Mouse (Mus musculus) embryonic facial prominence, embryonic 10.5 days (tissue): Measurements from ENCODE around the gene Nab2. TPM values are rescaled to one million over a fixed set of nuclear protein-coding genes. Genes with fewer than 3 reads are reported as not detected.

ENCODE experiments used
- DNase-seq: peaks from one replicate; pipeline ENCODE4 v3.0.0-alpha.2; 2017; ENCODE audit warnings: low spot score
- H3K27ac ChIP-seq: fragments of 300-500 bp; sonication (generic); replicated peaks from 2 replicates; pipeline ENCODE4 v1.5.1; 2016; ENCODE audit warnings: mild to moderate bottlenecking
- H3K27me3 ChIP-seq: fragments of 300-500 bp; sonication (generic); replicated peaks from 2 replicates; pipeline ENCODE4 v1.6.1; 2016; ENCODE audit warnings: low read depth, mild to moderate bottlenecking; ENCODE audit not compliant: poor library complexity, severe bottlenecking
- H3K36me3 ChIP-seq: fragments of 300-500 bp; sonication (generic); replicated peaks from 2 replicates; pipeline ENCODE4 v1.6.1; 2016; ENCODE audit warnings: mild to moderate bottlenecking, moderate library complexity
- H3K4me1 ChIP-seq: fragments of 300-500 bp; sonication (generic); 2 replicates; pipeline ENCODE4 v1.6.1; 2016
- H3K4me3 ChIP-seq: fragments of 300-500 bp; sonication (generic); 2 replicates; pipeline ENCODE4 v1.5.1; 2016; ENCODE audit warnings: mild to moderate bottlenecking, moderate library complexity
- H3K9me3 ChIP-seq: fragments of 300-500 bp; sonication (generic); 2 replicates; pipeline ENCODE4 v1.6.1; 2016; ENCODE audit warnings: mild to moderate bottlenecking
- WGBS: fragments of 180-500 bp; shearing (Covaris S2); methylation state at CpG from one replicate; pipeline ENCODE4 v1.1.7; 2016; 5-methylcytosine and 5-hydroxymethylcytosine counted together
- polyA plus RNA-seq: library from polyadenylated mRNA; unstranded; fragments of >200 nt; fragmentation: Nextera tagmentation; extraction: Ambion mirVana; gene quantifications from 2 replicates; pipeline ENCODE4 v1.2.1, GENCODE M21; 2016

Gene Nab2
- polyA plus RNA-seq, 1 experiment from 2014 or later = 12.1 TPM

DNA sequence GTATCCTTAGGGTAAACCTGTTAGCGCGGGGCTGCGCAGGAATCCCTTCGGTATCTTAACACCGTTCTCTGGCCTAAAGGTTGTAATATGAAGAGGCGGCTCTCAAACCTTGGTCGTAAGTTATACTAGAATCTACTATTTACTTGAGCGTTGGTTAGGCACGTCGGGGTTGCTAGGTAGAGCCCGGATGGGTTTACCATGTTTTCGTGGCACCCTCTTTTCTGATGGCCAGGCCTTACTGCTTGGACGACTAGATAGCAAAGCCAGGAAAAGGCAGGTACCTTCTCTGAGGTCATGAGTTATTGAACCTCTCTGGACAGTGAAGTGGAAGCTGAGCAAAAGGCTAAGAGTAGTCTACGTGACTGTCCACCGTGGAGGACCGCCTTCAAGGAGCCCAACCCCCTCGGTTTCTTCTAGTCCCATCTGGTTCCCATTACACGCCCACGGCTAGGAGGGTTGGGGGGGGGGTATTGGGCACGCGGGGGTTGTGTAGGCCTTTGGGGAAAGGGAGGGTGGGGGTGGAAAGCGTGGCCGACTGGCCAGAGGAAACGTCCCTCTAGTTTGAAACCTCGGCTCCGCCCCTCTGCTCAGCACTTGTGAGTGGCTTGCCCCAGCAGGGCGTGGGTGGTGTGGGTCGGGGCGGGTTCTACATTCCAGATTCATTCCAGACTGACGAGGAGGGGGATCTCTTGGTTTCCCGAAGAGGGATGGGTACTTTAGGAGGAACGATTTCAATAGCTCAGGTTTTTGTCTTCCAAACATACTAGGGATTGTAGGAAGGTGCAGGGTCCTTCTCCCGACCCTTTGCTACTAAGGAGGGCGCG lies 887 bp downstream of the Nab2 start:
- no peaks in the 10 kb centered on the region for H3K9me3 ChIP-seq
- peak; percentile 95 for DNase-seq
- H3K36me3 ChIP-seq = peaks cover 26% of the 10 kb centered on the region
- H3K27ac ChIP-seq = peak overlapping the region; percentile 97
- WGBS = 1% methylated on average over 35 of the region's 35 CpGs
- peak overlapping the region; percentile 70 for H3K4me3 ChIP-seq
- H3K27me3 ChIP-seq = peaks cover 57% of the 10 kb centered on the region
- H3K4me1 ChIP-seq = peaks cover 73% of the 10 kb centered on the region

DNA sequence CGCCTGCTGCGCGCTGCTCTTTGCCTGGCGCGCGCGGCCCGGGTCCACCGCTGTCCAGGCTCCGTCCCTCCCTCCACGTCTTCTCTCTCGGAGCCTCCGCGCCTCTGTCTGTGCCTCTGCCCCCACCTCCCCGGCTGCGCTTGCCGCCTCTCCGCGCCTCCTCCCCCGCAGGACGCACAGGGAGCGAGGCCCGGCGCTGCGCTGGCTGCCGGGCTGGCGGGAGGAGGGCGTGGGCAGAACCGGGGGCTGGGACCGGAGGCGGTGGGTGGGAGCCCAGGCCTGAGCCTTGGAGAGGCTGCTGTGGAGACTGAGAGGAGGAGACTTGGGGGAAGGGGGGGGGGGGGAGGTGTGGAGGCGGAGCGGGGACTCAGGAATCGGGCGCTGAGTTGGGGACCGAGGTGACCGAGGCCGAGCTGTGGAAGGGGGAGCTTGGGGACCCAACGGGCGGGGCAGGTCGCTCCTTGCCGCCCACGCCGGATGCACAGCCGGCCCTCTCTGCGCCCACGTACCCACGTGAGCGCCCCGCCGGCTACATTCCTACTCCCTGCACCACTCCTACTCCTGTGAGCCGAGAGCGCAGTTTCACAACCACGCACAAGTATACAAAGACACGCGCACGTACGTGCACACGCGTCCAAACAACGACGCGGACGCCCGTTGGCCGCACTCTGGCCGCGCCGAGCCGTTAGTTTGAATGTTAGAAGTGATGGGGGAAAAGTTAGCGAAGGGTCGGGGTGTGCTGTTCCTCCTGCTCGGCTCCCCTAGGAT lies 1.7 kb downstream of the Nab2 start, which contains the start of gene Nemp1:
Gene Nemp1 (plus strand): TSS at position 401 of the 768 bp plus-strand sequence.
- DNase-seq = peak; percentile 88
- H3K9me3 ChIP-seq = no peaks in the 10 kb centered on the region
- H3K4me1 ChIP-seq = peaks cover 81% of the 10 kb centered on the region
- peak within 1 kb of the TSS; percentile 70 for H3K4me3 ChIP-seq
- WGBS = under 1% methylated on average over 70 of the region's 73 CpGs
- peaks cover 33% of the 10 kb centered on the region for H3K36me3 ChIP-seq
- H3K27ac ChIP-seq = peak within 1 kb of the TSS; percentile 97
- H3K27me3 ChIP-seq = peaks cover 65% of the 10 kb centered on the region

DNA sequence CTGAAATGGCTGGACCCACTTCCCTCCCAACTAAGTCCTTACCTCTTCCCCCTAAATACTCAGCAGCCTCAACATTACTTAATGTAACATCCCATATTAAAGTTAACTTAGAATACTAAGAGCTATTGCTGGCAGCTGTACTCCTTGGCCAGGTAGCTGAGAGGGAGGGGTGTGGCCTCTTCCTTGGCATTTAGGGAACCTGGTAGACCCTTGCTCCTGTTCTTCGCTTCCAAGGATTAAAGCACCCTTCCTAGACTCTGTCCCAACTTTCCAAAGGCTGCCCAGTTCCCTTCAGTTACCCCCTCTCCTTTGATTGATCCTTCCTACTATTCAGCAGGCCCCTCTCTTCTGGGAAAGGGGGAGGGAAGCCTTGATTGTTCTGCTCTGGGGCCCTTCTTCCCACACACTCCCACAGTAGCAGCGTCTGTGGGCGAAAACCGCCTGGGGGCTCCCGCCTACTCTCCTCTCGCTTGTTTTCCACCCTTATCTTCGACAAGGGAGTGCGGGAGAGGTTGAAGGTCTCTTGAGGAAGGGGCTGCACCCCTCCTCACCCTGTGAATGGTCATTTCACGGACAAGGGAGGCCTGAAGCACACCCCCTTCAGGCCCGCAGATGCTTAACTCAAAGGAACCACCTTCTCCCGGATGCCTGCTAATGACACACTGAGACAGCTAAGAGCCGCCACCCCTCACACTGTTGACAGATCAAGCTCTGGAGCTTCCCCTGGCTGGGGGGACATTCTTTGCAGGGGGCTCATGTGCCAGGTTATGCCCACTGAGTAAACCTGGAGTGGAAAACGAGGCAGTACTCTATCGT lies 2.8 kb downstream of the Nab2 start:
- Histone ChIP-seq H3K9me3 (no peaks in the 10 kb centered on the region), H3K27ac (peak overlapping the region; percentile 97), H3K4me3 (peak overlapping the region; percentile 70), H3K36me3 (peaks cover 44% of the 10 kb centered on the region), H3K27me3 (peaks cover 76% of the 10 kb centered on the region), H3K4me1 (peaks cover 92% of the 10 kb centered on the region)
- WGBS = 3% methylated on average over 14 of the region's 14 CpGs
- peak; percentile 57 for DNase-seq

DNA sequence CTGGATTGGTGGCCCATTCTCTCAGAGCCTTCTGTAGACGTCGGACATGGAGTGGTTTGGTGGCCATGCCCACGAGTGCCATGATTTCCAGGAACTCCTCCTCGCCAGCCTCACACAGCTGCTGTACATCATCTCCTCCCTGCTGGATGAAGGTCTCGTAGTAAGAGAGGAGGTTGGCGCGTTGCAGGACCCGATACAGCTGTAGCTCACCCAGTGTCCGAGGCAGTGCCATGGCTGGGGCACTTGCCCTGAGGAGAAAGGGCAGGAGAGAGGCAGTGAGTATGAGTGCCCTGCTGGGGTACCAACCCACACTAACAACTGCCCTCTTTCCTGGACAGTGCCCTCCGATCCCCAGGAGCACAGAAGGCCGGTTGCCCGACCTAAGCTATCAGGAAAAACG lies 3.5 kb downstream of the Nab2 start:
- Histone ChIP-seq H3K36me3 (peaks cover 50% of the 10 kb centered on the region), H3K4me3 (peak overlapping the region; percentile 70), H3K9me3 (no peaks in the 10 kb centered on the region), H3K4me1 (peaks cover 97% of the 10 kb centered on the region), H3K27ac (no peak overlapping the region), H3K27me3 (peaks cover 81% of the 10 kb centered on the region)
- no peak for DNase-seq
- 20% methylated on average over 13 of the region's 13 CpGs for WGBS

DNA sequence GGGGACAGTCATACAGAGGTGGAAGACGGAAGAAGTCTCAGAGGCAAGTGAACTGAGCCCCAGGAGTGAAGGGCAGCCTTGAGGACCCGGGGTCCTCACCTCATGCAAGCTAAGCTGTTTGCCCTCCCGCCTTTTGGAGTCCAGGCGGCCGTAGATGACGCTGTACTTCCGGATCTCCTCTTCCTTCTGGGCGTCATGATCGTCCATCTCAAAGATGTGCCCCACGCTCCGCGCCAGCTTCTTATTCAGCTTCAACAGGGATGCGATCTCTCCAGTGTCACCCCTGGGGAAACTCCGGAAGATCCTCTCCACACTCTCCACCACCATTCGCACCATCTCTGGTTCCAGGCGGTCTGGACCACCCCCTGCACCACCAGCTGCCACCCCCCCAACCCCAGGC lies 4.2 kb downstream of the Nab2 start:
- H3K4me3 ChIP-seq = peak overlapping the region; percentile 70
- peaks cover 87% of the 10 kb centered on the region for H3K27me3 ChIP-seq
- 23% methylated on average over 16 of the region's 16 CpGs for whole genome bisulfite sequencing
- no peaks in the 10 kb centered on the region for H3K9me3 ChIP-seq
- H3K27ac ChIP-seq = no peak overlapping the region
- H3K4me1 ChIP-seq = peaks cover 98% of the 10 kb centered on the region
- DNase-seq = no peak
- H3K36me3 ChIP-seq = peaks cover 54% of the 10 kb centered on the region

DNA sequence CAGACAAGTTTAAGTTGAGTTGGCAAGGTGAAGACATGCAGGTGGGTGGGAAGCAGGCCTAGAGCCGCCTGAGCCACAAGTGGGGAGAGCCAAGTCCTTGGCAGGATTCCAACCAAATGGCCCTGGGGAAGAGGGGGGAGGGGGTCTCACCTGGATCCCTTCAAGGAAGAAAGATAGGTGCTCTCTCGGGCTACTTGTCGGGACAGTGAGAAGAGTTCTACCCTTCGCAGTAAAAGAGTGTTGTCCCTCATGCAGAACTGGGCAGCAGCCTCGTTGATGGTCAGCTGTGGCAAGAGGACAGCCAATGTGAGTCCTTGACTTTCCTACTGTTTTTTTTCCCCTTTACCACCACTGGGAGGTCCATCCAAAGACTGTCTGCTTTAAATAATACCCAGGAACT lies 4.8 kb downstream of the Nab2 start:
- peaks cover 54% of the 10 kb centered on the region for H3K36me3 ChIP-seq
- H3K4me3 ChIP-seq = peak overlapping the region; percentile 70; the same call in 1 of the 2 replicates
- WGBS = 26% methylated on average over 5 of the region's 5 CpGs
- DNase-seq = no peak
- no peaks in the 10 kb centered on the region for H3K9me3 ChIP-seq
- no peak overlapping the region for H3K27ac ChIP-seq
- H3K27me3 ChIP-seq = peaks cover 89% of the 10 kb centered on the region
- H3K4me1 ChIP-seq = peaks cover 94% of the 10 kb centered on the region

DNA sequence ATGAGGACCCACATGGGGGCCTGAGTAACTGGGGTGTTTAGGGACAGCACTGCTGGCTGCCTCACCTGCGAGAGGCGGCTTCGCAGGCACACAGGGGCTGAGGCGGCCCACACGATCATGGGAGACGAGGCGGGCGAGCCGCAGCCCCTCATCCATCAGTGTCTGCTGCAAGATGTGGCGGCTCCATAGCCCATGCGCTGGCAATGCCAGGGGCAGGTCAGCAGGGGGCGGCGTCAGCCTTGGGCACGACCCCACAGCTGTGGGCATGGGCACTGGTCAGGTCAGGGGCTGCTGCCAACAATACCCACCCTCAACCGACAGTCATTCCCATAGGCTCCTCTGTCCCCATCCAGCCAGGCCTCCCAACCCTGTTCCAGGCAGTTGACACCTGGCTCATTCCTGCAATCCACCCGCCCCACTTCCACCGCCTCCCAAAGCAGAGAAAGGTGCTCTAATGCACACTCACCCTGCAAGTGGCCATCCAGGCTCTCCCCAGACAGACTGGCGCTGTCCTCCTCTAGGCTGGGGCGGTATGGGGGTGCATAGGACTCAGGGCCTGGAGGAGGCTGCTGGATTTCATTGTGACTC lies 5.6 kb downstream of the Nab2 start:
- H3K27ac ChIP-seq = peak overlapping the region; percentile 69

DNA sequence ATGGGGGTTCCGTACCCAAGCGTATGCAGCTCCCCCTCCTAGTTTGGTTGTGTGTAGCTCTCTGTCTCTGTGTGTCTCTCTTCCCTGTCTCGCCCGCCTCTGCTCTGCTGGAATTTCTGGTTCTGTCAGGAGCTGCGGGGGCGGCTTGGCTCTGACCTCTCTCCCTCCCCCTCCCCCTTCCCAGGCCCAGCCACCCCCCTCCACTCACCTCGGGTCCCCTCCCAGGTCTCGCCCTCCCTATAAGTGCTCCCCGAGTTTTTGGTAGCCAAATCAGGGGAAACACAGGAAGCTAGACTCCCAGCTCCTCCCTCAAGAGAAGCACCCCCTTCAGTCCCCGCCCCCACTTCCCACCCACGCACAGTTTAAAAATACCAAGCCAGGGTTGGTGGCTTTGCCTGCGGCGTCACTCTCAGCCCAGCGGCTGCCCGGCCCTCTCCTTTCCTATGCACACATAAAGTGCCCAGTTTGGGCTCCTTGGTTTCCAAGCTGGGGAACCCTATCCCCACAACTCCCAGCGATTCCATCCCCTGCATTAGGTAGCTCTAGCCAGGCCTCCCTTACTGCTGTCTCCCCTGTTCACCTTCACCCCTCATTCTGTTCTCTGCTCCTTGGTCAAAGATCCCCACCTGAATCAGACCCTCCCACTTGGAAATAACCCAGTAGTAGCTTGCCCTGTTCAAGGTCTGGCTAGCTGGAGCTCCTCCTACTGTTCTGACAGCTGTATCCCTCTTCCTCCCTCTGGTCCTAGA lies 6.3 kb downstream of the Nab2 start:
- Histone ChIP-seq H3K4me3 (peak overlapping the region; percentile 46), H3K27me3 (peaks cover 87% of the 10 kb centered on the region), H3K4me1 (peaks cover 90% of the 10 kb centered on the region), H3K36me3 (peaks cover 54% of the 10 kb centered on the region), H3K9me3 (no peaks in the 10 kb centered on the region), H3K27ac (peak overlapping the region; percentile 69)
- WGBS = 8% methylated on average over 16 of the region's 16 CpGs
- peak; percentile 69 for DNase-seq

More for the DNA sequence above, 5.6 kb downstream of the Nab2 start:
- peaks cover 94% of the 10 kb centered on the region for H3K4me1 ChIP-seq
- peak overlapping the region; percentile 46 for H3K4me3 ChIP-seq
- peak; percentile 51 for DNase-seq
- WGBS = 21% methylated on average over 19 of the region's 19 CpGs
- no peaks in the 10 kb centered on the region for H3K9me3 ChIP-seq
- H3K36me3 ChIP-seq = peaks cover 54% of the 10 kb centered on the region
- peaks cover 89% of the 10 kb centered on the region for H3K27me3 ChIP-seq

DNA sequence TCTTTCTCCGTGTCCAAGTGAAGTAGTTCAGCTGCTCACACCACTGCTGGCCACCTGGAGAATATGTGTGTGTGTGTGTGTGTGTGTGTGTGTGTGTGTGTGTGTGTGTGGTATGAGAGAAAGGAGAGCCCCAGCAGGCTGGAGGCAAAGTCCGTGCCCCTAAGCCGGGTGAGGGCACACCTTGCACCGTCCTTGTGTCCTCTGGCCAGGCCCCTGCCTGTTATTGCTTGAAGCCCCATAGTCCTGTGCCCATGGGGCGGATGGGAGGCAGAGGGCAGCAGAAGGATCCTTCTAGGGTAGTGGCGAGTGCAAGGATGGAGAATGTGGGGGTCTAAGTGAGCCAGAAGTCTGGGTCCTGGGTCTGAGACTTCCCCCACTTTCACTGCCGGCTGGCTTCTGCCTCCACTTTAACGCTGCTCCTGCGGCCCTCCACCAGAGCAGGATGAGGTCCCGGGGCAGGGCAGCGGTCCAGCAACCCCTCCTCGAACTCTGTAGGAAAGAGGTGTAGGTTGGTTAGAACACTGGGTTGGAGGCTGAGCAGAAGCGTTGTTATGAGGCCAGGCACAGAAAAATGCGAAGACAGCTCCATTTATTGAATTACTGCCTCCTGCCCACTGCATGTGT lies 7.0 kb downstream of the Nab2 start:
- no peaks in the 10 kb centered on the region for H3K9me3 ChIP-seq
- H3K27me3 ChIP-seq = peaks cover 81% of the 10 kb centered on the region
- H3K36me3 ChIP-seq = peaks cover 54% of the 10 kb centered on the region
- DNase-seq = no peak
- 23% methylated on average over 14 of the region's 14 CpGs for WGBS
- H3K4me1 ChIP-seq = peaks cover 83% of the 10 kb centered on the region
- peak overlapping the region; percentile 46 for H3K4me3 ChIP-seq
- peak overlapping the region; percentile 69 for H3K27ac ChIP-seq

DNA sequence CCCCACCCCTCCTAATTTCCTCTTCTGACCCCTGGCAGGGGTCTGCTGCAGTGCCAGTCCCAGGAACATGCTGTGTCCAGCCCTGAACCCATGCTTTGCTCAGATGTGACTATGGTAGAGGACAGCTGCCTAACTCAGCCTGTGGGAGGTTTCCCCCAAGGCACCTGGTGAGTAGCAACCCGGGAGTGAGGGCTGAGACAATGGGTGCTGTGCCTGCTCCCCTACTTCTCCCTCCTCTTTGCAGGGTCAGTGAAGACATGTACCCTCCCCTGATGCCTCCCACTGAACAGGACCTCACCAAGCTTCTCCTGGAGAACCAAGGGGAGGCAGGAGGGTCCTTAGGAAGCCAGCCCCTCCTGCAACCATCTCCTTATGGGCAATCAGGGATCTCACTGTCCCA lies 8.8 kb downstream of the Nab2 start:
- H3K27me3 ChIP-seq = peaks cover 63% of the 10 kb centered on the region
- peaks cover 72% of the 10 kb centered on the region for H3K4me1 ChIP-seq
- 39% methylated on average over 1 of the region's 1 CpGs for WGBS
- peaks cover 52% of the 10 kb centered on the region for H3K36me3 ChIP-seq
- H3K4me3 ChIP-seq = no peak overlapping the region
- no peak overlapping the region for H3K27ac ChIP-seq
- no peaks in the 10 kb centered on the region for H3K9me3 ChIP-seq
- no peak for DNase-seq

DNA sequence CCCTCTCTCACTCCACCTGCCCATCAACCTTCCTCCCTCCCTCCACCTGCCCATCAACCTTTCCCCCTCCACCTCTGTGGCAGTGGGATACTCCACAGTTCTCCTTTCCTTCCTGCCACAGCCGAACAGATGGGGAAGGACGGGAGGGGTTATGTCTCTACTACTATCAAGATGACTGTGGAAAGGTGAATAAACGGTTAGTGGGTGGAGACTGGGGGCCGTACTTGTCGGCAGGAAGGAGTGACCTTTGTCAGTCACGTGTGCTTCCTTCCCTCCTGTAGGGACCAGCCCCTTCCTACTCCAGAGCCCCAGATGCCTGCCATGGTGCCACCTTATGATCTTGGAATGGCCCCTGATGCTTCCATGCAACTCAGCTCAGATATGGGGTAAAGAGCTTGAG lies 10.3 kb downstream of the Nab2 start:
- no peaks in the 10 kb centered on the region for H3K9me3 ChIP-seq
- peaks cover 45% of the 10 kb centered on the region for H3K36me3 ChIP-seq
- no peak overlapping the region for H3K27ac ChIP-seq
- peaks cover 64% of the 10 kb centered on the region for H3K4me1 ChIP-seq
- 17% methylated on average over 6 of the region's 6 CpGs for WGBS
- H3K4me3 ChIP-seq = no peak overlapping the region
- DNase-seq = no peak
- H3K27me3 ChIP-seq = peaks cover 48% of the 10 kb centered on the region
